Mouse (Mus musculus) intestine, embryonic 15.5 days (tissue): ENCODE data around the gene Mrpl21. TPM values are rescaled to one million over a fixed set of nuclear protein-coding genes. Genes with fewer than 3 reads are reported as not detected.

ENCODE experiments used
- ATAC-seq: fragments of 200-750 bp; cut with Nextera tagmentation; 2 replicates; pipeline ENCODE4 v1.8.0; 2017; ENCODE audit warnings: moderate TSS enrichment, moderate library complexity
- H3K27ac ChIP-seq: fragments of 300-500 bp; sonication (generic); 2 replicates; pipeline ENCODE4 v1.5.1; 2015; ENCODE audit warnings: mild to moderate bottlenecking, inconsistent platforms
- H3K27me3 ChIP-seq: fragments of 300-500 bp; sonication (generic); replicated peaks from 2 replicates; pipeline ENCODE4 v1.6.1; 2015; ENCODE audit warnings: inconsistent platforms
- H3K36me3 ChIP-seq: fragments of 300-500 bp; sonication (generic); 2 replicates; pipeline ENCODE4 v1.6.1; 2015; ENCODE audit warnings: inconsistent platforms
- H3K4me1 ChIP-seq: fragments of 300-500 bp; sonication (generic); replicated peaks from 2 replicates; pipeline ENCODE4 v1.6.1; 2015; ENCODE audit warnings: inconsistent platforms
- H3K4me2 ChIP-seq: fragments of 300-500 bp; sonication (generic); replicated peaks from 2 replicates; pipeline ENCODE4 v1.6.1; 2015; ENCODE audit warnings: mild to moderate bottlenecking, inconsistent platforms
- H3K4me3 ChIP-seq: fragments of 300-500 bp; sonication (generic); replicated peaks from 2 replicates; pipeline ENCODE4 v1.5.1; 2015; ENCODE audit warnings: inconsistent platforms
- H3K9ac ChIP-seq: fragments of 300-500 bp; sonication (generic); 2 replicates; pipeline ENCODE4 v1.6.1; 2015; ENCODE audit warnings: inconsistent platforms
- H3K9me3 ChIP-seq: fragments of 300-500 bp; sonication (generic); 2 replicates; pipeline ENCODE4 v1.6.1; 2016; ENCODE audit warnings: inconsistent platforms
- WGBS: fragments of 180-500 bp; shearing (Covaris S2); methylation state at CpG from one replicate; pipeline ENCODE4 v1.1.7; 2015; 5-methylcytosine and 5-hydroxymethylcytosine counted together
- polyA plus RNA-seq: library from polyadenylated mRNA; unstranded; fragments of >200 nt; fragmentation: Nextera tagmentation; extraction: Ambion mirVana; gene quantifications from 2 replicates; pipeline ENCODE4 v1.2.1, GENCODE M21; 2015

Gene Mrpl21
- 127 and 138 TPM in 2 replicates for polyA plus RNA-seq

DNA sequence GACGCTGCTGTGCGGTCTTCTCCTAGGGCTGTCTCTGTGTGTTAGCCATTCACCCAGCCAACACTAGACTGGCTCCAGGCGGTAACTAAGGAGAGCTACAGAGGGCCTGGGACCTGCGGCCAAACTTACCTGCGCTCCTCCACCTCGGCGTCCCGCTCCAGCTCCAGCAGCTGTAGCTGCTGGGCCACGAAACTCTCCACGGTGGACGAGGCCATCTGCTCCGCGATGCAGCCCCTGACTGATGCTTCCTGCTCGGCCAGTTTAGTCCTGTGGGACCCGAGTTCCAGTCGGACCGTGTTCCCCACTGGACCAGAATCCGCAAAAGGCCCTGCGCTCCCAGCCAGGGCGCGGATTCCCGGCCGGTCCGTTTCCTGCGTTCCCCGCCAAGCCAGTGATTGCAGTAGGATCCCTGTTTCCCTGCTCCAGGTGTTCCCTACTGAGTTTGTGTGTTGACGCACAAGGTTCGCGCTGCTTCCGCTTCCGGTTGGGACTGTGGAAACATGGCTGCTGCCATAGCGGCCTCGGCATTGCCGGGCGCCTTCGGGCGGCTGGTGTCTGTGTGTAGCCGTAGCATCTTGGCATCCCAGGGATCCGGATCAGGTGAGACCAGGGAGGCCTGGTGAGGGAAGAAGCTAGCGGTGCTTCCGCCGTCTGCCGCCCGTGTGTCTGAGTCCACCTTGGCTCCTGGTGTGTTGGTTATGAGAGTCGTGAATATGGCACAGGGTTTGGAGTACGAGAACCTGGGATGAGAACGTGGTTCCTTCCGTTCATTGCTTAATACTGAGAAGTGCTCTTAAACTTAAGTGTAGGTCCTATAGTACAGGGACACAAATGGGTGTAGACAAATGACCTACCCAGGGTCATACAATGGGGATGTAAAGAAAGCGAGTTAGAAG, at the start of gene Mrpl21, which contains the start of gene Ighmbp2:
Gene Mrpl21, plus strand, starts transcription at position 330 of the 896 bp plus-strand sequence.
Gene Ighmbp2, minus strand, starts transcription at position 446 of the 896 bp plus-strand sequence.
- peak within 1 kb of the TSS; percentile 76 for H3K9ac ChIP-seq
- H3K4me3 ChIP-seq: peak within 1 kb of the TSS; percentile 85
- H3K4me2 ChIP-seq: peak within 1 kb of the TSS; percentile 66
- H3K36me3 ChIP-seq: 0 out of 2 replicates have a peak, but pooled peaks cover 8% of the 10 kb centered on the region
- H3K4me1 ChIP-seq: peaks cover 7% of the 10 kb centered on the region
- peak within 1 kb of the TSS; percentile 66 for H3K27ac ChIP-seq
- WGBS: under 1% methylated on average over 49 of the region's 49 CpGs
- no peaks in the 10 kb centered on the region for H3K27me3 ChIP-seq
- H3K9me3 ChIP-seq: no peaks in the 10 kb centered on the region
- peak; percentile 95 for ATAC-seq

DNA sequence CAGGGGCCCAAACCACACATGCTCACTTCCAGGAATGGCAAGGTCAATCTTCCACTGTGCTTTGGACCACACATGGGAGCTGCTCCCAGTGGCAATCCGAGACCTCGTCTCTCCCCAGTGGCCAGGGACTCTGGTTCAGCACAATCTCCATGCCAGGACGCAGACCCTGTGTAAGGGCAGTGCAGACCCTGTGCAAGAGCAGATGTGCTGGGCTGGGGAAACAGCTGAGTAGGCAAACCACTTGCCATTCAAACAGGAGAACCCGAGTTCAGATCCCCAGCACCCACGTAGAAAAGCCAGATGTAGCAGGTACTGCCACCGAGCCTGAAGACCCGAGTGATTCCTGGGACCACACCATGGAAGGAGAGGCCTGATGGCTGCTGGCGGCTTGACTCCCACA, 22.7 kb upstream of the Mrpl21 start:
- 90% methylated on average over 8 of the region's 8 CpGs for WGBS
- Histone ChIP-seq H3K36me3 (peaks cover 23% of the 10 kb centered on the region), H3K9ac (no peak overlapping the region), H3K27ac (no peak overlapping the region), H3K9me3 (no peaks in the 10 kb centered on the region), H3K4me3 (no peak overlapping the region), H3K4me2 (no peak overlapping the region), H3K4me1 (no peaks in the 10 kb centered on the region), H3K27me3 (no peaks in the 10 kb centered on the region)
- ATAC-seq: no peak

DNA sequence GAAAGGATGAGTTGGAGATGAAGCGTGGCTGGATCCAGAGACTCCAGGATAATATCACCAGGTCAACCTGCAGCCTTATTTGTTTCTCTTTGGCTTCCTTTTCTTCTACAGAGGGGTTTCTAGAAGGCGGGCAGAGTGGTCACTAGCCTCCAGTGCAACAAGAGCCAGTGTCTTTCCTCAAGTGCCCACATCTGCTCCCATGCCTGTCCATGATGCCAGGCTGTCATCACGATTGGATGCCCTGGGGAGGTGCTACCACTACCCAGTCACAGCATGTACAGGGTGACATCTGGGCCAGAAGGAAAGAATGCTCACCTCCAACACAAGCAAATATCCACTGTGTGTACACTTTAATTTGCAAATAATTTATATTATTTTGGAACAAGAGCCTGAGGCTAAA, 22.1 kb upstream of the Mrpl21 start:
- no peak overlapping the region for H3K4me3 ChIP-seq
- H3K27ac ChIP-seq: no peak overlapping the region

DNA sequence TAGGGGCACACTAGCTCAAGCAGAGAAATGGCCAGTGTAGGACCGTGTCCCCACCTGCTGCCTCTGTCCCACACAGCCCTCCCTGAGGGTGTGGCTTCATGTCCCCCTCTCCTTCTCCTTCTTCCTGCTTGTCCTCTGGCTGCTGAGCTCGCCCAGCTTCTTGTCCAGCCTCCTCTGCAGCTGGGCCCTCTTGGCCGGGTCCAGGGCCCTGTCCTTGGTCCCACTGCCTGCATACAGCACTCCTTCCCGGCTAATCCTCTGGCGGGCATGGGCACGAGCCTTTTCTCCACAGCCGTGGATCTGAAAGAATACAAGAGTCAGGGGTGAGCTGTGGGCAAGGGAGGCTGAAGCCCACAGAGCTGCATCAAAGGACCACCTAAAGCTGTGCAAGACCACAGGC, 21.4 kb upstream of the Mrpl21 start:
- H3K4me1 ChIP-seq: no peaks in the 10 kb centered on the region
- H3K27ac ChIP-seq: no peak overlapping the region
- no peaks in the 10 kb centered on the region for H3K27me3 ChIP-seq
- no peak for ATAC-seq
- no peaks in the 10 kb centered on the region for H3K9me3 ChIP-seq
- 89% methylated on average over 7 of the region's 7 CpGs for WGBS
- no peak overlapping the region for H3K4me3 ChIP-seq
- peaks cover 32% of the 10 kb centered on the region for H3K36me3 ChIP-seq
- H3K4me2 ChIP-seq: no peak overlapping the region
- no peak overlapping the region for H3K9ac ChIP-seq

More for the DNA sequence above, 22.1 kb upstream of the Mrpl21 start:
- H3K4me2 ChIP-seq: no peak overlapping the region
- no peaks in the 10 kb centered on the region for H3K4me1 ChIP-seq
- no peaks in the 10 kb centered on the region for H3K9me3 ChIP-seq
- peaks cover 27% of the 10 kb centered on the region for H3K36me3 ChIP-seq
- H3K9ac ChIP-seq: no peak overlapping the region
- H3K27me3 ChIP-seq: no peaks in the 10 kb centered on the region
- ATAC-seq: no peak
- WGBS: 93% methylated on average over 3 of the region's 3 CpGs

DNA sequence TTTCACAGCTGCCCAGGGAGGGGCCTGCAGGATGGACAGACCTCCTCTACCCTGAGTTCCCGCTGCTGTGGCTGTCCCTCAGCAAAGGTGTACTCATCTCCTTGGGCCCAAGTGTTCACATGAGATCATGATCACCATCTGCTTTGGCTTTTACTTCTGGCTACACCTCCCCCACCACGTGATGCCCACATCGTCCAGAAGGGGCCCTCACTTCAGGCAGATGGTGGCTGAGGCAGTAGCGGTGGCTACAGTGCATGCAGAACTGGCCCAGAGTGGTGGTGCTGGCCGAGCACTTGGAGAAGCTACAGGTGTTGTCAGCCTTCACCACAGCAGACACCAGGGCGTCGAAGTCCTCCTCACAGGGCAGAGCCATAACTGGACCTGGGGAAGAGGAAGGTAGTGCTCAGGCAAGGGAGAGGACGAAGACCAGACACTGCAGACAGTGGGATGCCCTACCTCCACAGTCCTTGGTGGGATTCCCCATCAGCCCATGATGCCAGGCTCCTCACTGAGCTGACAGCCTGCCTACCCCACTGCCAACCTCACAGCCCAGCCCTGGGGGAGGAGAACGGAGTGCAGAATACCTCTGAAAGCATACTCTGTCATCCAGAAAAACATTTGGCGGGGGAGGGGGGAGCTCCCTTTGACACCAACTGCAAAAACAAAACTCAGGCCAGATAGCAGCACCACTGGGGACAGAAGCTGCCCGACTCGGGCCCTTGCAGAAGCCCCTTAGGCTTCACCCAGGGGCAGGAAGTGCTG, 20.8 kb upstream of the Mrpl21 start:
- 86% methylated on average over 12 of the region's 12 CpGs for WGBS
- H3K4me1 ChIP-seq: no peaks in the 10 kb centered on the region
- no peak overlapping the region for H3K4me2 ChIP-seq
- H3K27me3 ChIP-seq: no peaks in the 10 kb centered on the region
- no peak overlapping the region for H3K27ac ChIP-seq
- no peak overlapping the region for H3K4me3 ChIP-seq
- no peak for ATAC-seq
- no peak overlapping the region for H3K9ac ChIP-seq
- H3K9me3 ChIP-seq: no peaks in the 10 kb centered on the region
- H3K36me3 ChIP-seq: peaks cover 38% of the 10 kb centered on the region

DNA sequence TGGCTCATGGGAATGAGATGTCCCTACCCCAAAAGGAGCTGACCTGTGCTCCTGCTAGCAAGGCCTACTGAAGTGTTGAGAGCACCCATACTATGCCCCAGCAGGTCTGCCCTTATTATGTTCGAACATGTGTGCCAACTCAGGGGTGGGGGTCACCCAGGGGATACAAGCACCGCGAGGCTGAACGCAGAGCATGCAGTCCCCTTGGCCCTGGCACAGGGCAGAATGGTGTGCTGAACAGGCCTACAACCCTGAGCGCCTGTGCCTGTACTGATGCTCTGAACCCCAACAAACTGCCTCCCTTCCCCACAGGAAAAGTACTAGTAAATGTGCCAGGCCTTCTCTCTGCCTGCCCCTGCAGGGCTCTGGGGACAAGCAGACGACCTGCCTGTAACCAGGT, 18.4 kb upstream of the Mrpl21 start:
- Histone ChIP-seq H3K4me1 (no peaks in the 10 kb centered on the region), H3K36me3 (peaks cover 46% of the 10 kb centered on the region), H3K27ac (no peak overlapping the region), H3K27me3 (no peaks in the 10 kb centered on the region), H3K9me3 (no peaks in the 10 kb centered on the region), H3K4me3 (no peak overlapping the region), H3K4me2 (no peak overlapping the region), H3K9ac (no peak overlapping the region)
- 95% methylated on average over 6 of the region's 6 CpGs for WGBS
- ATAC-seq: no peak

DNA sequence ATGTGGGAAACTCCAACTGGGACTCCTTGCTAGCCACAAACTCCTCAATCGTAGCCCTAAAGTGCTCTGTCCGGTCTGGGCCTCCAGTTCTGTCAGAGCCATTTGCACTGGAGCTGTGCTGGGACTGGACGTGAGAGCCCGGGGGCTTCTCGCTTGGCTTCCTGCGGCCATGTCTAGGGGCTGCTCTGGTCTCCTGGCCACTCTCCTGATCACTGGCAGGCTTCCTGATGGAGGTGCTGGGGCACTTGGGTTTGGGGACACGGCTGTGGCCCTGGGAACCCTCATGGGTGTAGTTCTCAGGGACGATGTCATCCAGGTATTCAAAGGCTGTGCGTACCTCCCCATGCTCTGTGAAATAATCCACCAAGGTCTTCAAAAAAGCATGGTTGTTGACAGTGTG, 17.5 kb upstream of the Mrpl21 start:
- H3K4me1 ChIP-seq: no peaks in the 10 kb centered on the region
- no peak overlapping the region for H3K4me2 ChIP-seq
- no peak overlapping the region for H3K9ac ChIP-seq
- H3K27me3 ChIP-seq: no peaks in the 10 kb centered on the region
- H3K27ac ChIP-seq: no peak overlapping the region
- ATAC-seq: no peak
- H3K9me3 ChIP-seq: no peaks in the 10 kb centered on the region
- WGBS: 93% methylated on average over 9 of the region's 9 CpGs
- H3K36me3 ChIP-seq: peaks cover 48% of the 10 kb centered on the region
- no peak overlapping the region for H3K4me3 ChIP-seq

DNA sequence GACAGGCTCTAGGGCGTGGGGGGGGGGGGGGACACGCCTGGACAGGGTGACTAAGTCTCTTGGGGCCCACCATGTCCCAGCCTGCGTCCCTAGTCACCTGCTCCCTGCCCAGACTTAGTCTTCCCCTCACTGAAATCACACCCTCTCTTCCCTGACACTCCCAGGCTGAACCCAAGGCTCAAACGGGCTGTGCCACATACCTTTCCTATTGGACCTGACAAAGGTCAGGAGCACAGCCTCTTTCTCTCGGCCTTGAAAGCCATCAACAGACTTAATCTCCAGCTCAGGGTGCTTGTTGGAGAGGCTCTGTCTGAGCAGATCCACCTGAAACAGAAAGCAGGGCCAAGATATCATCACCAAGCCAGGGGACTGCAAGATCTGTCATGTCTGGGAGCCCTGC, 16.6 kb upstream of the Mrpl21 start:
- no peak overlapping the region for H3K9ac ChIP-seq

DNA sequence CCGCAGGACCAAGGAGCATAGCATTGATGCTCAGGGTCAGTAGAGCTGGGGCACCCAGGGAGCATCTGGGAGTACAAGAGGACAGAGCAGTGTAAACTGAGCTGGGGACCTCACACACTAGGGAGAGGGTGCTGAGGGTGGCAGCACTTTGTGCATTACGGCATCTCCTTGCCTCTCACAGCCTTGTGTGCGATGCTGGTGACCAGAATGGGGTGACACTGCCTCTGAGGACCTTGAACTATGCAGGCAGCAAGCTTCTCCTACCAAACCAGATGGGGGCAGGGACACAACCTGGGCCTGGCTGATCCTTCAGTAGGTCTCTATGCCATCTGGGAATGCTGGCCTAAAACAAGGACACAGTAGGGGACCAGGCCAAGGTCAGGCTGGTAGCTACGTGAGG, 16.0 kb upstream of the Mrpl21 start:
- WGBS: 97% methylated on average over 4 of the region's 4 CpGs
- no peak for ATAC-seq
- H3K9me3 ChIP-seq: no peaks in the 10 kb centered on the region
- no peak overlapping the region for H3K4me3 ChIP-seq
- H3K27me3 ChIP-seq: no peaks in the 10 kb centered on the region
- H3K9ac ChIP-seq: no peak overlapping the region
- H3K4me1 ChIP-seq: no peaks in the 10 kb centered on the region
- no peak overlapping the region for H3K27ac ChIP-seq
- H3K4me2 ChIP-seq: no peak overlapping the region
- H3K36me3 ChIP-seq: peaks cover 43% of the 10 kb centered on the region

More for the DNA sequence above, 16.6 kb upstream of the Mrpl21 start:
- no peak overlapping the region for H3K4me2 ChIP-seq
- H3K9me3 ChIP-seq: no peaks in the 10 kb centered on the region
- no peak overlapping the region for H3K4me3 ChIP-seq
- no peaks in the 10 kb centered on the region for H3K27me3 ChIP-seq
- 83% methylated on average over 4 of the region's 5 CpGs for WGBS
- H3K27ac ChIP-seq: no peak overlapping the region
- peaks cover 44% of the 10 kb centered on the region for H3K36me3 ChIP-seq
- no peaks in the 10 kb centered on the region for H3K4me1 ChIP-seq
- ATAC-seq: no peak

DNA sequence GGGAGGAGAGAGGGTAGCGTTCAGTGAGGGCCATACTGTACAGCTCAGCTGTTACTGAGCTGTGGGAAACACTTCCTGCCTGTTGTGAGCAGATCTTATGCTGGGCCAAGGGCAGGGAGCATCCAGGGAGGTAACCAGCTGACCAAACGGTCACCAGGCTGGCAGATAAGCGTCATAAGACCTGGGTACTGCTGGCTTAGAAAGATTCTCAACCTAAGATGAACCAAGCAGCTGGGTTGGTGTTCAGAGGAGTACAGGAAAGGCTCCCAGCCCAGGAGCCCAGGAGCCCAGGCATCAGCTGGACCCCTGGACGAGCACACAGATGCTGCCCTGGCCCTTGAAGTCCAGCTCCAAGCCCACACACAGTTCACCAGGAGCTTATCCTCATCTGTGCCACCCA, 15.4 kb upstream of the Mrpl21 start:
- no peaks in the 10 kb centered on the region for H3K27me3 ChIP-seq
- no peak overlapping the region for H3K4me2 ChIP-seq
- peaks cover 43% of the 10 kb centered on the region for H3K36me3 ChIP-seq
- no peak overlapping the region for H3K9ac ChIP-seq
- no peak for ATAC-seq
- H3K27ac ChIP-seq: no peak overlapping the region
- no peak overlapping the region for H3K4me3 ChIP-seq
- H3K9me3 ChIP-seq: no peaks in the 10 kb centered on the region
- H3K4me1 ChIP-seq: no peaks in the 10 kb centered on the region
- whole genome bisulfite sequencing: 90% methylated on average over 4 of the region's 4 CpGs

DNA sequence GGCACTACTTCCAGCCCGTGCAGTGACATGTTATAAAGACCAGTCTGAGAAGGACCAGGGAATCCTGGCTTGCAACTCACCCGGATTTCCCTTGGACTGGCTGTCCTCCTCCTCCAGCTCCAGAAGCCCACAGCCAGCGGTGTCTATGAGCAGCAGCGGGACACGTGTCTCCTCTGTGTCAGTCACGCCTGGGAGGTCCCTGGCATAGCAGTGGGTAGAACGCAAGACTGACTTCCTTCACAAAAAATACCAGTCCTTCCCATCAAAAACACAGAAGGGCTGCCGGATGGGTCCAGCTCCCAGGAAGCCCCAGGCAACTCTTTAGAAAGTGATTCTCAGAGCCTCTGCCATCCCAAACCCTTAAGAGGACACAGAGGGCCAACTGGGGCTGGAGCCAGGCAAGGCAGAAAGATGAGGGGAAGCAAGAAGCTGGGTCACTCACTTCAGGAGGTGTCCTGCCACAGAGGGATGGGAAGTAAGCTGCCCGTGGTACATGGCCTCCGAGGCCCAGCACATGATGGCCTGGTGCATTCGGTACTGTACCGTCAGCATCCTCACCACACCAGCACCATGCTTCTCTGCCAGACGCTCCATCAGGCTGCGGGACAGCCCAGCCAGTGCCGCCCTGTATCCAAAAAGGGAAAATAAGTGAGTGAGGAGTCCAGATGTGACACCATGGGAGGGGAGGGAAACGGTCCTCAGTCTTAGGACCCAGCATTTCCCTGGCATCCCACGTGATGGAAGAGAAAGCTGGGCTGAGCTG, 14.3 kb upstream of the Mrpl21 start:
- Histone ChIP-seq H3K9ac (no peak overlapping the region), H3K27me3 (no peaks in the 10 kb centered on the region), H3K9me3 (no peaks in the 10 kb centered on the region), H3K4me1 (no peaks in the 10 kb centered on the region), H3K4me2 (no peak overlapping the region), H3K27ac (no peak overlapping the region), H3K36me3 (peaks cover 49% of the 10 kb centered on the region), H3K4me3 (no peak overlapping the region)
- ATAC-seq: no peak
- WGBS: 95% methylated on average over 17 of the region's 17 CpGs

DNA sequence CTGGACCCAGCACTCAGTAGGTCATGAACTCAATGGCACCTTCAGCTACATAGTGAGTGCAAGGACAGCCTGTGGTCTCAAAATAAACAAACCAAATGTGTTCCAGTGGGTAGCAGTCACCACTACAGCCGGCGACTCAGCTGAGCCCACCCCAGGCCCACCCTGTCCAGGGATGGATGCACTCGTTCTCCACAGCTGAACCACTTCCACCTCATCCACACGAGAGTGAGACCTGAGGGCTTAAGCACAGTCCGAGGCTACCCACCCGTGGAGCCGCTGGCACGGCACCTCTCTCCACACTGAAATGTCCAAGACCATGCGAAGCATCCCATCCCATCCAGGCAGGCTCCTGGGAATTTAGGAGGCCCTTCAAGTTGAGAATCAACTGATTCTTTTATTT, 13.4 kb upstream of the Mrpl21 start:
- ATAC-seq: no peak
- no peak overlapping the region for H3K4me2 ChIP-seq
- peaks cover 51% of the 10 kb centered on the region for H3K36me3 ChIP-seq
- H3K27ac ChIP-seq: no peak overlapping the region
- H3K9ac ChIP-seq: no peak overlapping the region
- H3K27me3 ChIP-seq: no peaks in the 10 kb centered on the region
- no peaks in the 10 kb centered on the region for H3K4me1 ChIP-seq
- no peaks in the 10 kb centered on the region for H3K9me3 ChIP-seq
- H3K4me3 ChIP-seq: no peak overlapping the region
- 90% methylated on average over 9 of the region's 9 CpGs for WGBS
